In genomic region chr6:45945144-45945985, GRCm38 (mm10) we compare ENCODE assay signal across 20 mouse cellular contexts.
"Had no signal": no experiment of that assay in that cellular context is flagged by ENCODE, and none has a peak within 500 bp of the region (broad histone marks: within the 10 kb centered on the region; RNA-seq: fewer than 3 reads in every experiment).

No protein-coding gene starts in this region.

- H3K4me3 ChIP-seq: liver, embryonic 13.5 days; liver, embryonic 15.5 days; lung, embryonic 15.5 days; megakaryocyte, embryonic 14.5 days; neural tube, embryonic 12.5 days had no signal

- DNase-seq: liver, embryonic 13.5 days; liver, postnatal 0 days; lung, adult 2 months; lung, postnatal 14 days; lung, postnatal 36 days; retina, postnatal 1 day; right cerebral cortex, adult 18-20 months; right cerebral cortex, postnatal 25 days; right cerebral cortex, postnatal 4 days; spleen, adult 18-20 months; thymus, adult 18-20 months; thymus, postnatal 14 days; thymus, postnatal 36 days had no signal

- H3K36me3 ChIP-seq: liver, embryonic 13.5 days; liver, embryonic 15.5 days; lung, embryonic 15.5 days; neural tube, embryonic 12.5 days had no signal

- H3K9ac ChIP-seq: liver, embryonic 13.5 days; liver, embryonic 15.5 days; liver, postnatal 0 days; lung, embryonic 15.5 days; neural tube, embryonic 12.5 days had no signal

- H3K9me3 ChIP-seq: liver, embryonic 13.5 days; liver, embryonic 15.5 days; lung, embryonic 15.5 days; megakaryocyte, embryonic 14.5 days; neural tube, embryonic 12.5 days had no signal

- ATAC-seq: liver, postnatal 0 days; lung, postnatal 0 days had no signal

- H3K27ac ChIP-seq: liver, embryonic 13.5 days; liver, embryonic 15.5 days; lung, embryonic 15.5 days; macrophage; neural tube, embryonic 12.5 days had no signal

- H3K4me2 ChIP-seq: liver, embryonic 11.5 days; liver, embryonic 13.5 days; liver, embryonic 15.5 days; lung, embryonic 15.5 days; neural tube, embryonic 12.5 days had no signal

- H3K4me1 ChIP-seq: liver, embryonic 13.5 days; liver, embryonic 15.5 days; lung, embryonic 15.5 days; megakaryocyte, embryonic 14.5 days; neural tube, embryonic 12.5 days had no signal

- H3K27me3 ChIP-seq: liver, embryonic 13.5 days; liver, embryonic 15.5 days; lung, embryonic 15.5 days; megakaryocyte, embryonic 14.5 days; neural tube, embryonic 12.5 days had no signal
